Mouse (Mus musculus) hindbrain, embryonic 11.5 days (tissue): Measurements from ENCODE around the gene Grb2. TPM values are rescaled to one million over a fixed set of nuclear protein-coding genes. Genes with fewer than 3 reads are reported as not detected.
"Not testable (repeated sequence)": the region's sequence is repeated elsewhere in the genome, so short reads cannot be mapped to it uniquely, and the experiment has no call there.

Experiments used
- ATAC-seq: fragments of 200-750 bp; cut with Nextera tagmentation; 2 replicates; pipeline ENCODE4 v1.8.0; 2017; ENCODE audit warnings: mild to moderate bottlenecking, moderate TSS enrichment, moderate library complexity; ENCODE audit not compliant: low FRiP score
- DNase-seq: peaks from one replicate; pipeline ENCODE4 v3.0.0-alpha.2; 2015; ENCODE audit warnings: low spot score
- H3K27ac ChIP-seq: fragments of 300-500 bp; sonication (generic); 2 replicates; pipeline ENCODE4 v1.5.1; 2014; ENCODE audit warnings: mild to moderate bottlenecking, low read depth, low read length
- H3K27me3 ChIP-seq: fragments of 300-500 bp; sonication (generic); 2 replicates; pipeline ENCODE4 v1.6.1; 2014; ENCODE audit warnings: mild to moderate bottlenecking, low read length, moderate library complexity, mixed read lengths; ENCODE audit not compliant: control insufficient read depth, insufficient read depth
- H3K36me3 ChIP-seq: fragments of 300-500 bp; sonication (generic); 2 replicates; pipeline ENCODE4 v1.6.1; 2014; ENCODE audit warnings: mild to moderate bottlenecking, low read length, moderate library complexity, mixed read lengths; ENCODE audit not compliant: control insufficient read depth, insufficient read depth
- H3K4me1 ChIP-seq: fragments of 300-500 bp; sonication (generic); replicated peaks from 2 replicates; pipeline ENCODE4 v1.6.1; 2014; ENCODE audit warnings: low read length, mixed read lengths; ENCODE audit not compliant: control insufficient read depth, insufficient read depth
- H3K4me2 ChIP-seq: fragments of 300-500 bp; sonication (generic); replicated peaks from 2 replicates; pipeline ENCODE4 v1.6.1; 2014; ENCODE audit warnings: mild to moderate bottlenecking, low read depth, low read length
- H3K4me3 ChIP-seq: fragments of 300-500 bp; sonication (generic); 2 replicates; pipeline ENCODE4 v1.5.1; 2014; ENCODE audit warnings: low read depth, low read length
- H3K9ac ChIP-seq: fragments of 300-500 bp; sonication (generic); 2 replicates; pipeline ENCODE4 v1.6.1; 2014; ENCODE audit warnings: low read depth, low read length
- H3K9me3 ChIP-seq: fragments of 300-500 bp; sonication (generic); 2 replicates; pipeline ENCODE4 v1.6.1; 2016; ENCODE audit warnings: low read length; ENCODE audit not compliant: control insufficient read depth
- WGBS: fragments of 180-500 bp; shearing (Covaris S2); extraction: QIAGEN DNeasy Blood & Tissue Kit; methylation state at CpG from one replicate; pipeline ENCODE4 v1.1.7; 2014; 5-methylcytosine and 5-hydroxymethylcytosine counted together
- polyA plus RNA-seq: library from polyadenylated mRNA; unstranded; fragments of >200 nt; fragmentation: Nextera tagmentation; extraction: Ambion mirVana; gene quantifications from 2 replicates; pipeline ENCODE4 v1.2.1, GENCODE M21; 2014

Gene Grb2
- polyA plus RNA-seq, 1 experiment from 2014 or later: 79.2 TPM

GRCm38 (mm10) chr11:115651680-115652079 lies 56.7 kb downstream of the Grb2 start:
- ATAC-seq: no peak
- H3K27ac ChIP-seq: no peak overlapping the region
- no peak overlapping the region for H3K4me3 ChIP-seq
- H3K4me2 ChIP-seq: no peak overlapping the region
- 93% methylated on average over 3 of the region's 3 CpGs for WGBS
- no peaks in the 10 kb centered on the region for H3K27me3 ChIP-seq
- H3K9me3 ChIP-seq: no peaks in the 10 kb centered on the region
- no peak overlapping the region for H3K9ac ChIP-seq
- no peaks in the 10 kb centered on the region for H3K36me3 ChIP-seq
- no peak for DNase-seq
- H3K4me1 ChIP-seq: no peaks in the 10 kb centered on the region

GRCm38 (mm10) chr11:115649706-115650105 lies 58.7 kb downstream of the Grb2 start:
- DNase-seq (no peak), ATAC-seq (no peak)
- Histone ChIP-seq H3K9me3 (no peaks in the 10 kb centered on the region), H3K4me1 (no peaks in the 10 kb centered on the region), H3K27ac (no peak overlapping the region), H3K4me2 (no peak overlapping the region), H3K9ac (no peak overlapping the region), H3K4me3 (no peak overlapping the region), H3K27me3 (no peaks in the 10 kb centered on the region), H3K36me3 (no peaks in the 10 kb centered on the region)
- 71% methylated on average over 10 of the region's 10 CpGs for WGBS

DNA sequence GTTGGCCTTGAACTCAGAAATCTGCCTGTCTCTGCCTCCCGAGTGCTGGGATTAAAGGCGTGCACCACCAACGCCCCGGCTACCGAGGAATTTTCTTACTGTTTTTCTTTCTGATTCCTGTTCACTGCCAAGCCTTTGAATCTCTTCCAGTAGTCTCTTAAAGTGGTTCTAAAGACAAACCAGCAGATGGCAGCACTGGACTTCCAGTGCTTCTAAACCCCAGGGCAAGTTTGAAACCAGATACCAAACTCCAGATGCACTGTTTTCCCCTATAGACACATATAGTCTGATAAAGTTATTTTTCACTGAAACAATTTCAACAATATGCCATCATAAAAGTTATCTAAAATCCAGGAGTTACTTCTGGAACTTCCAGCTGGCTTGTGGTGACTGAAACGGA lies 60.9 kb downstream of the Grb2 start:
- no peak overlapping the region for H3K27ac ChIP-seq
- no peak overlapping the region for H3K9ac ChIP-seq
- no peaks in the 10 kb centered on the region for H3K27me3 ChIP-seq
- no peaks in the 10 kb centered on the region for H3K4me1 ChIP-seq
- no peaks in the 10 kb centered on the region for H3K36me3 ChIP-seq
- no peaks in the 10 kb centered on the region for H3K9me3 ChIP-seq
- ATAC-seq: no peak
- H3K4me2 ChIP-seq: no peak overlapping the region
- no peak overlapping the region for H3K4me3 ChIP-seq
- whole genome bisulfite sequencing: 64% methylated on average over 6 of the region's 6 CpGs
- peak; percentile 80 for DNase-seq

DNA sequence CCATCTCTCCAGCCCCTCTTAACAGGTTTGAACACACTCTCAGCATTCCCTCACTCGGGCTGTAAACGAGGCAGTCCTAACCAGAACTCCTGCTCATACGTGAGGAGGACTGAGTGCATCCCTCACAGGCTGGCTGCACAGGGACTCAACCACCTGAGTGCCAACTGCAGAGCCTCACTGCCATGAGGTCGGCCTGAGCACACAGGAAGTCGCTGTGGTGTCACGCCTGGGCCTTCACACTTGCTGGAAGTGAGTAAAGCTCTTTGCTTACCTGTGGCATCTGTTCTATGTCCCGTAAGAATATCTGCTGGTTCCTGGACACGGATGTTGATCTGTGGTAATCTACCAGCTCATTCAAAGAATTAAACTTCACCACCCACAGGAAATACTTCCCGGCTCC lies 62.0 kb downstream of the Grb2 start:
- Histone ChIP-seq H3K4me3 (no peak overlapping the region), H3K9ac (no peak overlapping the region), H3K4me2 (no peak overlapping the region), H3K27ac (no peak overlapping the region), H3K27me3 (no peaks in the 10 kb centered on the region), H3K9me3 (no peaks in the 10 kb centered on the region), H3K36me3 (no peaks in the 10 kb centered on the region), H3K4me1 (no peaks in the 10 kb centered on the region)
- 96% methylated on average over 9 of the region's 9 CpGs for WGBS
- ATAC-seq (no peak), DNase-seq (no peak)

DNA sequence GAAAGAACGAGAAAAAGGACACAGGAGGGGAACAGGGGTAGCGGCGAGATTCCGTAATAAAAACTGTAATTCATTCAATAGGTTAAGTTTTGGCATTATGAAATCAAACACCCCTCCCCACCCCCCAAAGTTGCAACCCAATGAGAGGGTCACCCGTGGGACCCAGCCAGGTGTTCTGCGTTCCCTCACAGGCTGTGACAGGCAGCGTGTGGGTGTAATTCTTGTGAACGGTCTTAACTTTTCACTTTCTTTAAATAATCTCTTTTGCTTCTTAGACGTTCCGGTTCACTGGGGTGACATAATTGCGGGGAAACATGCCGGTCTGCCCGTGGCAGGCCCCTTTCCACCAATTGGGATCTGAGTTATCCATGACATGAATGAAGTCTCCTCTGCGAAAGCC lies 62.9 kb downstream of the Grb2 start:
- H3K36me3 ChIP-seq: not testable (repeated sequence)

DNA sequence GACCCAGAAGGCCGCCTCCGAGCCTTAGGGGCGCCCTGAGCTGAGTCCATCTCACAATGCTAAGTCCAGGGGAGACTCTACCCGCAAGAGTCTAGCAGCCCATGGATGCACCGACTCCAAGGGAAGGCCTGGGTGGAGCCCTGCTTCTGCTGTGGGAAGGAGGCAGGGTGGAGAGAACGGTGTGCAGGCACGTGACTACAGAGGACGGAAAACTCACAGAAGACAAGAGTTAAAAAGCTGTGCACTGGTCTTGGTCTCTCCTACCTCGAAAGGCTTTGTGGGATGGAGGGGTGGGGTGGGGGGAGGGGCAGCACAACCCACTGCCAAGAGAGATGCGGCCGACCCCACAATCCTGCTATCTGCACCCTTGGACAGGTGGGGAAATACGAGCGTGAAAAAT lies 64.1 kb downstream of the Grb2 start:
- no peaks in the 10 kb centered on the region for H3K27me3 ChIP-seq
- DNase-seq (no peak), ATAC-seq (no peak)
- no peak overlapping the region for H3K9ac ChIP-seq
- no peaks in the 10 kb centered on the region for H3K4me1 ChIP-seq
- WGBS: 93% methylated on average over 13 of the region's 13 CpGs
- no peaks in the 10 kb centered on the region for H3K9me3 ChIP-seq
- no peak overlapping the region for H3K27ac ChIP-seq
- H3K4me2 ChIP-seq: no peak overlapping the region
- no peak overlapping the region for H3K4me3 ChIP-seq
- H3K36me3 ChIP-seq: no peaks in the 10 kb centered on the region

More for the DNA sequence above, 62.9 kb downstream of the Grb2 start:
- not testable (repeated sequence) for H3K27me3 ChIP-seq, H3K4me2 ChIP-seq, DNase-seq, H3K9me3 ChIP-seq, H3K4me1 ChIP-seq, H3K4me3 ChIP-seq, H3K9ac ChIP-seq, ATAC-seq, H3K27ac ChIP-seq
- 89% methylated on average over 14 of the region's 14 CpGs for WGBS

DNA sequence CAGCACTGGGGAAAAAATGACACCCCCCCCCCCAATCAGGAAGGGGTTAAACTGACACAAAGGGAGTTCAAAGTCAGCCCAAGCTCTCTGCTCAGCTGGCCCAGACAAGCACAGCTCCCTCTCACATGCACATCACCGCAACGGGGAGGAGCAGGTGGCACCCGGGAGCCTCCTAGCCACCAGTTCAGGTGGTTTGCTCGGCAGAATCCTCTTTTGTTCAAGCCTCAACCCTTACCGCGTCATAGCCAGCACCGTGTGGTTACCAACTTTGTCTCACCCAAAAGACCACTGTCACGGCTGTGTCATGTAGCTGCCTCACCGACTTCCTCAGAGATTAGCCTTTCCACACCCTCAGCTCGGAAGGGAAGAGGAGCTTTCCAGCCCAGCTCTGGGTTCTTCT lies 65.1 kb downstream of the Grb2 start:
- Histone ChIP-seq H3K9me3 (no peaks in the 10 kb centered on the region), H3K4me2 (no peak overlapping the region), H3K9ac (no peak overlapping the region), H3K27me3 (no peaks in the 10 kb centered on the region), H3K4me1 (no peaks in the 10 kb centered on the region), H3K36me3 (no peaks in the 10 kb centered on the region), H3K27ac (no peak overlapping the region), H3K4me3 (no peak overlapping the region)
- no peak for ATAC-seq
- DNase-seq: no peak
- 72% methylated on average over 10 of the region's 10 CpGs for WGBS

DNA sequence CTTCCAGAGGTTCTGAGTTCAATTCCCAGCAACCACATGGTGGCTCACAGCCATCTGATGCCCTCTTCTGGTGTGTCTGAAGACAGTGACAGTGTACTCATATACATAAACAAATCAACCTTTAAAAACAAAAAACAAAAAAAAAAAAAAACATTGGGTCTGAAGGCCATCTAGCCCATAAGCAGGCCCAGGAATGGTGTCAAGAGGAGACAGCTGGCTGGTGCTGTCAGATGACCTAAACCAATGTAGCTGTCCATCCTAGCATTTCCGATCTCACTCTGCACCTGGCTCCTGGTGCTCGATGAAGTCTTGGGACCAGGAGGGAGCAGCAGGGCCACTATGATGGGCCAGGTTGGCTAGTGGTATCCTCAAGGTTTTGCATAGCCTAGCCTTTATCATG lies 65.7 kb downstream of the Grb2 start:
- Histone ChIP-seq H3K9me3 (no peaks in the 10 kb centered on the region), H3K9ac (no peak overlapping the region), H3K4me1 (no peaks in the 10 kb centered on the region), H3K36me3 (no peaks in the 10 kb centered on the region), H3K27ac (no peak overlapping the region), H3K4me2 (no peak overlapping the region), H3K27me3 (no peaks in the 10 kb centered on the region), H3K4me3 (no peak overlapping the region)
- ATAC-seq (no peak), DNase-seq (no peak)
- 97% methylated on average over 2 of the region's 2 CpGs for WGBS

DNA sequence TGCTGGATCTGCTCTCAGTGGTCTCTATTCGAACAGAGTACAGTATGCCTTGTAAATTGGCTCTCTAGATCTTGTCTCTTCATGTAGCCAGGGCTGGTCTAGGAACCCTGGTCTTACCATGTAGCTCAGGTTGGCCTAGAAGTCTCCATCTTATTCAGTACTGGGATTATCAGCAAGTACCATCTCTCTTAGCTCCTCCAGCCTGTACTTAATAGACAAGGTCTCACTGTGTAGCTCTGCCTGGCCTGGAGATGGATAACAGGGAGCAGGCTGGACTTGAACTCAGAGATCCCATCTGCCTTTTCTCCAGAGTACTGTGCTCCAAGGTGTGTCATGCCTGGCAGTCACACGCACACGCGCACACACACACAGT lies 66.7 kb downstream of the Grb2 start:
- Histone ChIP-seq H3K9ac (no peak overlapping the region), H3K36me3 (no peaks in the 10 kb centered on the region), H3K27me3 (no peaks in the 10 kb centered on the region), H3K4me3 (no peak overlapping the region), H3K9me3 (no peaks in the 10 kb centered on the region), H3K27ac (no peak overlapping the region), H3K4me1 (no peaks in the 10 kb centered on the region), H3K4me2 (no peak overlapping the region)
- WGBS: 89% methylated on average over 4 of the region's 4 CpGs
- DNase-seq (no peak), ATAC-seq (no peak)
